Mouse (Mus musculus): Measurements from ENCODE around the gene Asna1. TPM values are rescaled to one million over a fixed set of nuclear protein-coding genes. Genes with fewer than 3 reads are reported as not detected.

Asna1 gene
- total RNA-seq (2014; rRNA removed) (136 and 160 TPM in 2 replicates), polyA plus RNA-seq (2015; fragmentation: Nextera tagmentation; extraction: Ambion mirVana) (153 and 180 TPM in 2 replicates)

DNA sequence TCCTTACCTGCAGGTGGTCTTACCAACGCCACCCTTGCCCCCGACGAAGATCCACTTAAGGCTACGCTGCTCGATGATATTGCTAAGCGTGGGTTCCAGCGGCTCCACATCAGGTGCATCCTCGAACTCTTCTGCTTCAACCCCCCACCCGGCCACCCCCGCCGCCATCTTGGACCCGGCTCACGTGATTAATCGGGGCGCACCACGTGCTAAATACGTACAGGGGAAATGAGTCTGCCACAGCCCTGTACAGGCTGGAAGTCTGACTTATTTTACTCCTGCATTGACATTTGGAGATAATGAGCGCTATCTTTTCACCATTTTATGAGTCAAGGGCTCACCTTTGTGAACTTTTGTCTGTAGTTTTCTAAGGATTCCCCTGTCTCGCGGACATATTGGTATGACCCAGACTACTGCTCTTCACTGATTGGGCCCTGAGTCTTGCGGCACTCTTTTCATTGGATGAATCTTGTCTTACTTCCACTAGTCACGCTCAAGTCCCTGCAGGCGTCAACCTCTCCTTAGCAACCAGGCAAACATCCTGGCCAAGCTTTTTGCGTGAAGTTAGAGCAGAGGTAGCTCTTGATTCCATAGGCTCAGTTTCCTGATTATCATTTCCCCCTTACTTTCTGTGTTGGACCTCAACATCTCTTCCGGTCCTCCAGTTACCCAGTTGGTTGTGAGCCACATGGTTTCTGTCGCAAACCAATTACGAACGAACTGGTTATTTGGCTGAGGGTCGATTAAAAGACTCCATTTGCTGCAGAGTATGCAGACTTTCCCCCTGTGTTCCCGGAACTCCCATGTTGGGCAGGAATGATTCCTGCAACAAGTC is at the start of gene Asna1:
Asna1 (minus strand) TSS at position 184 of the 835 bp plus-strand sequence.
- peak; percentile 96 for ATAC-seq
- Histone ChIP-seq H3K4me1 (ENCODE audit: insufficient read depth) (peaks cover 31% of the 10 kb centered on the region), H3K27me3 (ENCODE audit: insufficient read depth, low read length) (no peaks in the 10 kb centered on the region)

DNA sequence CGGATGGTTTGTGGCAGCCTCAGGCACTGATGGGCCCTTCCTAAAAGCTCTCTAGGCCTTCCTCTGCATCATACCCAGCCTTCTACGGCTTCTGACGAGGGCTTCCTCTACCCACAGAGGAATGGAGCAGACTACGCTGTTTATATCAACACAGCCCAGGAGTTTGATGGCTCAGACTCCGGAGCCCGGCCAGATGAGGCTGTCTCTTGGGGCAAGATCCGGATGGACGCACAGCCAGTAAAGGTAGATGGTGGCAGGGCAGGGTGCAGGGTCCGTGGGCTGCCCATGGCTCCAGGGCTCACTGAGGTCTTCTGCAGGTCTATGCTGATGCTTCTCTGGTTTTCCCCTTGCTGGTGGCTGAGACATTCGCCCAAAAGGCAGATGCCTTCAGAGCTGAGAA is 49.5 kb upstream of the Asna1 start:
- no peak for TF ChIP-seq CTCF (IDR thresholded peaks at IDR 0.05; ENCODE audit: low read depth)
- Histone ChIP-seq H3K9ac (no peak overlapping the region), H3K27me3 (ENCODE audit: insufficient read depth, low read length) (no peaks in the 10 kb centered on the region), H3K4me3 (ENCODE audit: low read depth, low read length) (no peak overlapping the region), H3K4me1 (ENCODE audit: insufficient read depth) (peaks cover 13% of the 10 kb centered on the region), H3K4me2 (ENCODE audit: low read depth) (no peak overlapping the region), H3K9me3 (ENCODE audit: low read length) (no peaks in the 10 kb centered on the region), H3K36me3 (ENCODE audit: insufficient read depth) (peaks cover 38% of the 10 kb centered on the region), H3K27ac (ENCODE audit: low read depth, low read length) (no peak overlapping the region)
- ATAC-seq (no peak), DNase-seq (no peak)
- 93% methylated on average over 10 of the region's 10 CpGs for WGBS

More for the DNA sequence above, at the start of gene Asna1:
- peak within 1 kb of the TSS; percentile 71 for H3K4me3 ChIP-seq (ENCODE audit: low read depth, low read length)
- peak within 1 kb of the TSS; percentile 81 for H3K4me2 ChIP-seq (ENCODE audit: low read depth)
- WGBS = 4% methylated on average over 30 of the region's 30 CpGs
- H3K9ac ChIP-seq = peak within 1 kb of the TSS; percentile 66
- TF ChIP-seq CTCF (IDR thresholded peaks at IDR 0.05; ENCODE audit: low read depth) = no peak
- peak within 1 kb of the TSS; percentile 92 for H3K27ac ChIP-seq (ENCODE audit: low read depth, low read length)
- no peaks in the 10 kb centered on the region for H3K9me3 ChIP-seq (ENCODE audit: low read length)
- peak; percentile 97 for DNase-seq
- peaks cover 31% of the 10 kb centered on the region for H3K36me3 ChIP-seq (ENCODE audit: insufficient read depth)

DNA sequence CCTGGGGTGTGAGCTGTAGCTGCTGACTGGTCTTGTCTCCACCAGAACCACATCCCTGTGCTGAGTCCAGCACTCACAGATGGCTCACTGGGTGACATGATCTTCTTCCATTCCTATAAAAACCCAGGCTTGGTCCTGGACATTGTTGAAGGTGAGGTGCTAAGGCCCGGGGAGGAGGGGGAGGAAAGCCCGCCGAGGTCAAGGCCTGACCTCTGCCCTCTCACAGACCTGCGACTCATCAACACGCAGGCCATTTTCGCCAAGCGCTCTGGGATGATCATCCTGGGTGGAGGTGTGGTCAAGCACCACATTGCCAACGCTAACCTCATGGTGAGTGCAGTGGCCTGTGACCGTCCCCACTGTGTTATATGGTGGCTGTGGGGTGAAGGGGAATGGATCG is 49.1 kb upstream of the Asna1 start:
- Histone ChIP-seq H3K9ac (no peak overlapping the region), H3K27me3 (ENCODE audit: insufficient read depth, low read length) (no peaks in the 10 kb centered on the region), H3K4me3 (ENCODE audit: low read depth, low read length) (no peak overlapping the region), H3K9me3 (ENCODE audit: low read length) (no peaks in the 10 kb centered on the region), H3K4me2 (ENCODE audit: low read depth) (no peak overlapping the region), H3K4me1 (ENCODE audit: insufficient read depth) (peaks cover 12% of the 10 kb centered on the region), H3K27ac (ENCODE audit: low read depth, low read length) (no peak overlapping the region), H3K36me3 (ENCODE audit: insufficient read depth) (peaks cover 38% of the 10 kb centered on the region)
- ATAC-seq = no peak
- no peak for DNase-seq
- no peak for TF ChIP-seq CTCF (IDR thresholded peaks at IDR 0.05; ENCODE audit: low read depth)
- 90% methylated on average over 10 of the region's 10 CpGs for WGBS

GRCm38 (mm10) chr8:85073041-85073612 is 48.0 kb upstream of the Asna1 start:
- no peak for ATAC-seq
- H3K27ac ChIP-seq (ENCODE audit: low read depth, low read length) = no peak overlapping the region
- H3K9me3 ChIP-seq (ENCODE audit: low read length) = no peaks in the 10 kb centered on the region
- no peak for DNase-seq
- H3K4me3 ChIP-seq (ENCODE audit: low read depth, low read length) = no peak overlapping the region
- TF ChIP-seq CTCF (IDR thresholded peaks at IDR 0.05; ENCODE audit: low read depth) = no peak
- peaks cover 12% of the 10 kb centered on the region for H3K4me1 ChIP-seq (ENCODE audit: insufficient read depth)
- H3K4me2 ChIP-seq (ENCODE audit: low read depth) = no peak overlapping the region
- no peak overlapping the region for H3K9ac ChIP-seq
- no peaks in the 10 kb centered on the region for H3K27me3 ChIP-seq (ENCODE audit: insufficient read depth, low read length)
- 92% methylated on average over 15 of the region's 15 CpGs for WGBS
- H3K36me3 ChIP-seq (ENCODE audit: insufficient read depth) = peaks cover 43% of the 10 kb centered on the region

GRCm38 (mm10) chr8:85072364-85072929 is 47.4 kb upstream of the Asna1 start:
- H3K4me2 ChIP-seq (ENCODE audit: low read depth) = peak overlapping the region; percentile 69
- peaks cover 12% of the 10 kb centered on the region for H3K4me1 ChIP-seq (ENCODE audit: insufficient read depth)
- H3K36me3 ChIP-seq (ENCODE audit: insufficient read depth) = peaks cover 50% of the 10 kb centered on the region
- H3K4me3 ChIP-seq (ENCODE audit: low read depth, low read length) = peak overlapping the region; percentile 94
- WGBS = 42% methylated on average over 9 of the region's 9 CpGs
- H3K27ac ChIP-seq (ENCODE audit: low read depth, low read length) = peak overlapping the region; percentile 94
- ATAC-seq (no peak), DNase-seq (no peak)
- no peaks in the 10 kb centered on the region for H3K27me3 ChIP-seq (ENCODE audit: insufficient read depth, low read length)
- peak overlapping the region; percentile 85 for H3K9ac ChIP-seq
- TF ChIP-seq CTCF (IDR thresholded peaks at IDR 0.05; ENCODE audit: low read depth) = no peak
- H3K9me3 ChIP-seq (ENCODE audit: low read length) = no peaks in the 10 kb centered on the region

DNA sequence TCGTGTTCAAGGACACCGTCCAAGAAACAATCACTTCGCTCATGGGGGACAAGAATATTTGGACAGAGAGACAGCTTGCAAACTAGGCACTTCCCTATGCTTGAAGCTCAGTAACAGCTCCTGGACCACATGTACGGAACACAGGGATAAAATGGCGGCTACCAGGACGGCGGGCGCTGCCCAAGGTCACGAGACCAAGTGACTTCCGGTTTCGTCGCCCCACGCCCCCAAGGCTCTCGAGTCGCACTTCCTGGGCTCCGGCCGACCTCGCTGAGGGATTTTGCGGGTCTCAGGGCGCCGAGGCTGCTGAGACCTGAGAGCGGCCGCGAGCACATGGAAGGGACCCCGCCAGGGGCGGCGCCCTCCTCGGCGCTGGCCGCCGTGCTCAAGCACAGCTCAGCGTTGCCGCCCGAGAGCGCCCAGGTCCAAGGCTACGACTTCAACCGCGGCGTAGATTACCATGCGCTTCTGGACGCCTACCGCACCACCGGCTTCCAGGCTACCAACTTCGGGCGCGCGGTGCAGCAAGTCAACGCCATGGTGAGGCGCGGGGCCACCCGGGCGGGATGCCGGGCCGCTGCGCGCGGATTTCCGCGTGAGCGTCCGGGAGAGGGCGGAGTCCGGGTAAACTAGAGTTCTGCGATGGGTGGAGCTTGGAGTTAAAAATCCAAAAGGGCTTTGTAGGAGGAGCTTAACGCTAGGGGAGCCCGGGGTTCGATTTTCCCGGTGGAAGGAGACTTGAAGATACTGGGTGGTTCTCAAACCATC is 46.6 kb upstream of the Asna1 start, which contains the start of gene Dhps:
Dhps (plus strand) TSS at position 244 of the 768 bp plus-strand sequence.
- H3K9me3 ChIP-seq (ENCODE audit: low read length) = no peaks in the 10 kb centered on the region
- no peak; the same call in 1 of the 2 replicates for TF ChIP-seq CTCF (IDR thresholded peaks at IDR 0.05; ENCODE audit: low read depth)
- peak within 1 kb of the TSS; percentile 85 for H3K9ac ChIP-seq
- H3K4me1 ChIP-seq (ENCODE audit: insufficient read depth) = peaks cover 12% of the 10 kb centered on the region
- WGBS = under 1% methylated on average over 67 of the region's 68 CpGs
- H3K4me3 ChIP-seq (ENCODE audit: low read depth, low read length) = peak within 1 kb of the TSS; percentile 94
- ATAC-seq (peak; percentile 96), DNase-seq (peak; percentile 94)
- peak within 1 kb of the TSS; percentile 94 for H3K27ac ChIP-seq (ENCODE audit: low read depth, low read length)
- H3K27me3 ChIP-seq (ENCODE audit: insufficient read depth, low read length) = no peaks in the 10 kb centered on the region
- peak within 1 kb of the TSS; percentile 69 for H3K4me2 ChIP-seq (ENCODE audit: low read depth)
- peaks cover 55% of the 10 kb centered on the region for H3K36me3 ChIP-seq (ENCODE audit: insufficient read depth)
